Mouse (Mus musculus) myocyte (in vitro differentiated cells): ENCODE results near the gene Hdac6.

Experiments used
- CEBPB ChIP-seq: IDR thresholded peaks from 2 replicates; pipeline ENCODE4 v1.6.1; 2011; ENCODE audit warnings: mild to moderate bottlenecking, moderate library complexity; ENCODE audit not compliant: poor library complexity, insufficient read depth, severe bottlenecking
- E2F4 ChIP-seq: IDR thresholded peaks from one replicate; pipeline ENCODE4 v1.6.1; 2011; ENCODE audit warnings: mild to moderate bottlenecking, control low read depth, moderate library complexity; ENCODE audit not compliant: insufficient read depth
- MYOG ChIP-seq, 3 experiments: IDR thresholded peaks; one replicate each; pipeline ENCODE4 v1.6.1; 2011; ENCODE audit warnings: control low read depth in 2 of 3, low read depth in 2 of 3, mild to moderate bottlenecking in 2 of 3; ENCODE audit not compliant: insufficient read length in 2 of 3, control insufficient read depth in 1 of 3, insufficient read depth in 1 of 3
- POLR2A ChIP-seq: IDR thresholded peaks from one replicate; pipeline ENCODE4 v1.6.1; 2011; ENCODE audit warnings: low read depth, mild to moderate bottlenecking, control low read depth, moderate library complexity; ENCODE audit not compliant: insufficient read length
- POLR2AphosphoS2 ChIP-seq: IDR thresholded peaks from one replicate; pipeline ENCODE4 v1.6.1; 2011; ENCODE audit warnings: low read depth, control low read depth; ENCODE audit not compliant: insufficient read length
- TCF12 ChIP-seq: IDR thresholded peaks from one replicate; pipeline ENCODE4 v1.6.1; 2011; ENCODE audit warnings: mild to moderate bottlenecking, control low read depth; ENCODE audit not compliant: poor library complexity, insufficient read depth, severe bottlenecking
- USF1 ChIP-seq: IDR thresholded peaks from one replicate; pipeline ENCODE4 v1.6.1; 2011; ENCODE audit warnings: low read depth, mild to moderate bottlenecking, control low read depth, moderate library complexity

- TF ChIP-seq POLR2A, result no peak
- no peak for TF ChIP-seq MYOG (IDR thresholded peaks at IDR 0.05; ENCODE audit: control insufficient read depth in 1 of 3, insufficient read depth in 1 of 3, insufficient read length in 2 of 3, low read depth in 2 of 3)
- no peak for TF ChIP-seq TCF12
- no peak for TF ChIP-seq E2F4
- TF ChIP-seq CEBPB, result no peak
- TF ChIP-seq USF1, result no peak
- TF ChIP-seq POLR2AphosphoS2, result no peak
Measured at GRCm38 (mm10) chrX:7967596-7968201, 20.0 kb upstream of the Hdac6 start.
